Mouse (Mus musculus) hindbrain, embryonic 11.5 days (tissue): ENCODE measurements around the gene Gm2115. TPM values are rescaled to one million over a fixed set of nuclear protein-coding genes. Genes with fewer than 3 reads are reported as not detected.

Experiments
- ATAC-seq: fragments of 200-750 bp; cut with Nextera tagmentation; 2 replicates; pipeline ENCODE4 v1.8.0; 2017; ENCODE audit warnings: mild to moderate bottlenecking, moderate TSS enrichment, moderate library complexity; ENCODE audit not compliant: low FRiP score
- DNase-seq: peaks from one replicate; pipeline ENCODE4 v3.0.0-alpha.2; 2015; ENCODE audit warnings: low spot score
- H3K27ac ChIP-seq: fragments of 300-500 bp; sonication (generic); 2 replicates; pipeline ENCODE4 v1.5.1; 2014; ENCODE audit warnings: mild to moderate bottlenecking, low read depth, low read length
- H3K27me3 ChIP-seq: fragments of 300-500 bp; sonication (generic); 2 replicates; pipeline ENCODE4 v1.6.1; 2014; ENCODE audit warnings: mild to moderate bottlenecking, low read length, moderate library complexity, mixed read lengths; ENCODE audit not compliant: control insufficient read depth, insufficient read depth
- H3K36me3 ChIP-seq: fragments of 300-500 bp; sonication (generic); 2 replicates; pipeline ENCODE4 v1.6.1; 2014; ENCODE audit warnings: mild to moderate bottlenecking, low read length, moderate library complexity, mixed read lengths; ENCODE audit not compliant: control insufficient read depth, insufficient read depth
- H3K4me1 ChIP-seq: fragments of 300-500 bp; sonication (generic); replicated peaks from 2 replicates; pipeline ENCODE4 v1.6.1; 2014; ENCODE audit warnings: low read length, mixed read lengths; ENCODE audit not compliant: control insufficient read depth, insufficient read depth
- H3K4me2 ChIP-seq: fragments of 300-500 bp; sonication (generic); replicated peaks from 2 replicates; pipeline ENCODE4 v1.6.1; 2014; ENCODE audit warnings: mild to moderate bottlenecking, low read depth, low read length
- H3K4me3 ChIP-seq: fragments of 300-500 bp; sonication (generic); 2 replicates; pipeline ENCODE4 v1.5.1; 2014; ENCODE audit warnings: low read depth, low read length
- H3K9ac ChIP-seq: fragments of 300-500 bp; sonication (generic); 2 replicates; pipeline ENCODE4 v1.6.1; 2014; ENCODE audit warnings: low read depth, low read length
- H3K9me3 ChIP-seq: fragments of 300-500 bp; sonication (generic); 2 replicates; pipeline ENCODE4 v1.6.1; 2016; ENCODE audit warnings: low read length; ENCODE audit not compliant: control insufficient read depth
- WGBS: fragments of 180-500 bp; shearing (Covaris S2); extraction: QIAGEN DNeasy Blood & Tissue Kit; methylation state at CpG from one replicate; pipeline ENCODE4 v1.1.7; 2014; 5-methylcytosine and 5-hydroxymethylcytosine counted together
- polyA plus RNA-seq: library from polyadenylated mRNA; unstranded; fragments of >200 nt; fragmentation: Nextera tagmentation; extraction: Ambion mirVana; gene quantifications from 2 replicates; pipeline ENCODE4 v1.2.1, GENCODE M21; 2014

Gm2115 gene
- polyA plus RNA-seq = 0.06 and 0.36 TPM in 2 replicates

DNA sequence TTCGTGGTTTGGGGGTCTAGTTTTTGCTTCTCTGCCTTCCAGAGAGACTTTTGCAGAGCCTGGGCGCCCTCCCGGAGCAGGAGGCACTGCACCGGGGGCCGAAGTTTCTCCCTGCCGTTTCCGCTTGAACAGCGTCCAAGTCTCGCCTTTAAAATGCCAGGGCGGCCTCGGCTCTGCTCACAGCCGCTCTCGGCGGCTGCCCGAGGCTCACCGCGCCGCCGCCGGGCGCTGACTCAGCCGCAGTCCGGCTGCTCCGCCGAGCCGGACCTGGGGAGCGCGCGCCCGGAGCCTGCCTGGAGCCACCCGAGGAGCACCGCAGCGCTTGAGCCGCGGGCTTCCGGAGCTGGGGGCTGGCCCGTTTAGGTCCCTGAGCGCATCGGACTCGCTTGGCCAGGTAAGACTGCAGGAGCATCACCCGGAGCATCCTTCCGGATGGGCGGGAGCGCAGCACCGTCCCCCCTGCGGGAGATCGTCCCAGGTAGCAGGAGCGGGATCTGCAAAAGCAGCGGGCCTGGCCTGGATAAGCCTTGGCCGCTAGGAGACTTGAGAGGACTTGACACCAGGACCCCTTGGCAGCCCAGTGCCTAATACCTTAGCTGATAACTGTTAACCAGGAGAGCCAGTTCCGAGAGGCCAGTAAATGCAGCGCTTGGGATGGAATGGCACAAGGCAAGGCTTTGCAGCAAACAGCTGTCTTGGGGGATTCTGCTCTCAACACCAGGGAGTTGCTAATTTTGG lies at the start of gene Gm2115:
Gm2115 (plus strand) TSS at position 159 of the 738 bp plus-strand sequence.
- Histone ChIP-seq H3K4me2 (peak within 1 kb of the TSS; percentile 69), H3K4me1 (no peaks in the 10 kb centered on the region), H3K36me3 (no peaks in the 10 kb centered on the region), H3K4me3 (peak within 1 kb of the TSS; percentile 44), H3K9ac (peak within 1 kb of the TSS; percentile 42), H3K9me3 (no peaks in the 10 kb centered on the region), H3K27ac (no peak within 1 kb of the TSS), H3K27me3 (peaks cover 5% of the 10 kb centered on the region)
- WGBS = 2% methylated on average over 52 of the region's 52 CpGs
- ATAC-seq (peak; percentile 93), DNase-seq (peak; percentile 72)

DNA sequence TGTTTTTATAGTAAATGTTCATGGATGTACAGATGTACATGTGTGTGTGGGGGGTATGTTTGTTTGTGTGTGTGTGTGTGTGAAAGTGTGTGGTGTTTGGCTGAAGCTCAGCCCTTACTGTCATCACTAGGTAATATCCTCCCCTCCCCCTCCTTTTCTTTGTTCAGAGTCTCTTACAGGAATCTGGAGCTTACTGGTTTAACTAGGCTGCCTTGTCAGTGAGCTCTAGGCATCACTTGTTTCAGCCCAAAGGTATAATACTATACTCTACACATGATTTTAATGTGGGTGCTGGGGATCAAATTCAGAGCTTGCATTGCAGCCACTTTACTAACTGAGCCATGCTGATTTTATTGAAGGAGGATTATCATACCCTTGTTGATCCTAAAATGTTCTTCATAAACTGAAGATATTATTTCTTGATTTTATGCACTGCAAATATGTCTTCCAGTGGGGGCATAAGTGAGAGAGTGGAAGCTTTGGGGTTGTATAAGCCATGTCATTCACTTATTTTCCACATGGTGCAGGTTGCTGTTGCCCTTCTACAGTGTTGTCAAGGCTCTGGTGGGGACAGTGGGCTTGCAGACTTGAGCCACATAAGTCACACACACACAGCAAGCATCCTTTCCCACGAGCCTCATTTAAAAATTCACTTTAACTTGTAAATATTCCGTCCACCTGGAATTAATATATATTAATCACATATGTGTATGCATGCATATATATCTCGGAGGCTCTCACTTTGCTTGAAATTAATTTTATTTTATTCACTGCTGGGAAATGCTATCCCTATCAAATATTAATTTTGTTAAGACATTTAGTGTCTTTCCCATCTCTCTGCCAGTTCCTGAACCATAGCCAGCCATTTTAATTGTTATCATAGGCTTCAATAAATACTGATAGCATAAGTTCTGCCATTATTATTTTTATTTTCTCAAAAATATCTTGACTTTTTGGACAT lies 45.0 kb upstream of the Gm2115 start:
- Histone ChIP-seq H3K36me3 (no peaks in the 10 kb centered on the region), H3K4me3 (no peak overlapping the region), H3K27me3 (no peaks in the 10 kb centered on the region), H3K27ac (no peak overlapping the region), H3K4me2 (no peak overlapping the region), H3K9ac (no peak overlapping the region), H3K9me3 (no peaks in the 10 kb centered on the region), H3K4me1 (no peaks in the 10 kb centered on the region)
- no peak for ATAC-seq
- 81% methylated on average over 3 of the region's 3 CpGs for WGBS
- no peak for DNase-seq

DNA sequence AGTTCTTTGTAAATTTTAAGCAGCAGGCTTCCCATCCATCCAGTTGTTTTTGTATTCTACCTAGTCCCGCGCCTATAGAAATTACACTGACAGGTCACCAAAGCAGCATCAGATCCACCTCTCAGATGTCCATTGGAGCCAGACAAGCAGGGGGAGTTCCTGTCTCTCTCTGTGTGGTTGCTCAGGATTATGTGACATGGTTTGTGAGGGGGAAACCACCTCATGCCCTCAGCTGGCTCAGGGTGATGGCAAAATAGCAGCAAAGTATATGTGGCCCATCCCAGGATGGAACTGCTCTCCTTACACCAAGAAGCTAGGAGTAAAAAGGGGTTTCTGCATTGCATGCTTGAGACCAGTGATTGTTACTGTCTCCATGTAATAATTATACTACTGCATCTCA lies 42.3 kb upstream of the Gm2115 start:
- Histone ChIP-seq H3K36me3 (no peaks in the 10 kb centered on the region), H3K9ac (no peak overlapping the region), H3K9me3 (no peaks in the 10 kb centered on the region), H3K27ac (no peak overlapping the region), H3K4me3 (no peak overlapping the region), H3K27me3 (no peaks in the 10 kb centered on the region), H3K4me2 (no peak overlapping the region), H3K4me1 (no peaks in the 10 kb centered on the region)
- WGBS = 87% methylated on average over 2 of the region's 2 CpGs
- ATAC-seq (no peak), DNase-seq (no peak)

DNA sequence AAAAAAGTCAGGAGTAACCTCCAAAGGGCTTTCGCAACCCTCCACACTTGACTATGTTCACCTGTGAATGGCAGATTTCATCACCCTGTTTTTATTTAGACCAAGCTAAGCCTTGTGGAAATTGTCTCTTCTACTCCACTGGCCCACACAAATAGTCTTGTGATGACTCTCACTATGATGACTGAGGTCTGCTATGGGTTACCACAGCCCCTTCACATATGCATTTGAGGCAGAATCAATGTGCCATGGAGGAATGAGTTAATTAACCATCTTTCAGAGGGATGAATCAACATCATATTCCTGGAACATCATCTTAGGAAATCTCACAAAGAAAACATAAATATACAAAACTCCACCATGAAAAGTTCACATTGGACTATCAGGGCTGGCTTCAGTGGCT lies 25.6 kb upstream of the Gm2115 start:
- ATAC-seq (no peak), DNase-seq (no peak)
- H3K27ac ChIP-seq = no peak overlapping the region
- no peak overlapping the region for H3K4me3 ChIP-seq
- H3K9me3 ChIP-seq = no peaks in the 10 kb centered on the region
- H3K4me1 ChIP-seq = no peaks in the 10 kb centered on the region
- no peak overlapping the region for H3K4me2 ChIP-seq
- WGBS = 92% methylated on average over 1 of the region's 1 CpGs
- H3K9ac ChIP-seq = no peak overlapping the region
- no peaks in the 10 kb centered on the region for H3K36me3 ChIP-seq
- no peaks in the 10 kb centered on the region for H3K27me3 ChIP-seq

DNA sequence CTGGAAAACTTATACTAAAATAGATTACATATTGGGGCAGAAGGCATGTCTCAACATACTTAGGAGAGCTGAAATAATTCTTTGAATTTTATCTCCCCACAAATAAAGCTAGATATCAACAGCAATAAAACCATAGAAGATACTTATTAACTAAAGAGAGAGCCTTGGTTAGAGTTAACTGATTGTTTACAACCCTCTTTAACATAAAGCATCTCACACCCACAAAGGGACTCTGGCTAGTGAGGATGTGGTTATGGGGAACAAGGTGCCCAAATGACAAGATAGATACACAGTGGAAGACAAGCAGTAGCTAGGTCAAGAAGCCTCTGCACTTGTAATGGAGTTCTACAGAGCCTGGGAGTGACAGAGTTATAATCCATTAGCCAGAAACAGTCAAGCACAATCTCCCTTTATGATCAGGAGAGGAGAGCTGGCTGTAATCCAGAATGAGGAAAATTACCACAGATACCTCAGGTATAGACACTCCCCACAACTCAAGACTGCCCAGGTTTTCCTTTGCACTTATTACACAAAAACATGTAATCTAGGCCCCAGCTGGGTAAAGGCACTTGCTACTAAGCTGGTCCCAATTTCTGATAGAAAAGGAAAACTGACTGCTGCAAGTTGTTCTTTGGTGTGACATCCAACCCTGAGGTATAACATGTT lies 10.1 kb upstream of the Gm2115 start:
- DNase-seq = no peak
- no peak overlapping the region for H3K9ac ChIP-seq
- H3K4me3 ChIP-seq = no peak overlapping the region
- H3K27me3 ChIP-seq = no peaks in the 10 kb centered on the region
- no peak overlapping the region for H3K4me2 ChIP-seq
- H3K36me3 ChIP-seq = no peaks in the 10 kb centered on the region
- H3K27ac ChIP-seq = no peak overlapping the region
- no peaks in the 10 kb centered on the region for H3K9me3 ChIP-seq
- no peak for ATAC-seq
- H3K4me1 ChIP-seq = no peaks in the 10 kb centered on the region

DNA sequence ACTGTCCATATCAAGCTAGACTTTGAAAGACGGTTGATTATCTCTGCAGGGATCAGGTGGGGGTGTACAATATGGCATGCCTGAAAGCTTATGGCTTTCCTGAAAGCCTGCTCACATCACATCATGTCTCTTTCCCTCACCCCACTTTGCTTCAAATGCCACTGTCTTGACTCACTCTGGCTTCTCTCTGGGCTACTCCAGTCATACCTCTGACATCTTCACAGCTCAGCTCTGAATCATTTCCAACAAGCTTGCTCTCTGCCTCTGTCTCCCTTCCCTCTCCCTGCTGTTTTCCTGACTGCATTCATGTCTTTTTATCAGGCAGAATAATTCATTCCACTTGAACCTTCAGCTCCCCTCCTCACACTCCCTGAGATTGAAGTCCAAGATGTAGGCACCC lies 7.4 kb upstream of the Gm2115 start:
- ATAC-seq = no peak

DNA sequence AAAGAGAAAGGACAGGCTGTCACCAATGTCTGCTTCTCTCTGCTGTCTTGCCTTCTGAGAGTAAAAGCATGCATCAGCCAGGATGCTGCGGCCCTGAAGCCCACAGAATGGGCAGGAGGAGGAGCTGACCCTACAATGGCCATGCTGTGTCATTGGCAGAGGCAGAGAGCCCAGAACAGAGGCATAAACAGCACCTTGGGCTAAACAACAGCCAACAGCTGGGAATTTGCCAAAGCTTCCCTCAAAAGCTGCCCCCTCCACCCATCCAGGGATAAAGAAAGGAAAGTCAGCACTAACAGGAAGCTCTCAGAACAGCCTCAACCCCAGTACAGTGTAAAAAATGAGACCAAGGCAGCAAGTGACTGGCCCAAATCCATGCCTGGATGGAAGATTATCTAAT lies 6.3 kb upstream of the Gm2115 start:
- Histone ChIP-seq H3K9me3 (no peaks in the 10 kb centered on the region), H3K27ac (no peak overlapping the region), H3K27me3 (no peaks in the 10 kb centered on the region), H3K9ac (no peak overlapping the region), H3K4me2 (no peak overlapping the region), H3K36me3 (no peaks in the 10 kb centered on the region), H3K4me3 (no peak overlapping the region), H3K4me1 (no peaks in the 10 kb centered on the region)
- no peak for ATAC-seq
- 63% methylated on average over 1 of the region's 1 CpGs for WGBS
- DNase-seq = no peak

More for the DNA sequence above, 7.4 kb upstream of the Gm2115 start:
- Histone ChIP-seq H3K9me3 (no peaks in the 10 kb centered on the region), H3K36me3 (no peaks in the 10 kb centered on the region), H3K4me1 (no peaks in the 10 kb centered on the region), H3K27ac (no peak overlapping the region), H3K4me2 (no peak overlapping the region), H3K4me3 (no peak overlapping the region), H3K9ac (no peak overlapping the region), H3K27me3 (no peaks in the 10 kb centered on the region)
- no peak for DNase-seq
- 83% methylated on average over 1 of the region's 1 CpGs for WGBS

DNA sequence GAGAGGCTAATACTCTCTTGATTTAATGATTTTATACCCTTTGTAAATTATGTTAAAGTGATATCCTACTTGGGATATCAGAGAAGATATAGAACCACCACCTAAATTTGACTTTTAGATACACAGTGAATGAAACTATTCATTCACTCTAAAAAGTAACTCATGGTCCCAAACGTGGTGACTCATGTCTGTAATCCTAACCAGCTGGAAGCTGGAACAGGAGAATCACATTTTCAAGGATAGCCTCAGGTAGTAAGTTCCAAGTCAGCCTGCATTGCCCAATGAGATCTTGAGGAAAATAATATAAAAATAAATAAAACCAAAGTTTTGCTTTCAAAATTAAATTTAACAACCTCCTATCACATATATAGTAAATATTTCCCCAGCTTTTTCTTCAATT lies 2.6 kb upstream of the Gm2115 start:
- Histone ChIP-seq H3K36me3 (no peaks in the 10 kb centered on the region), H3K4me1 (no peaks in the 10 kb centered on the region), H3K9me3 (no peaks in the 10 kb centered on the region), H3K27ac (no peak overlapping the region), H3K4me3 (no peak overlapping the region), H3K27me3 (peaks cover 5% of the 10 kb centered on the region), H3K9ac (no peak overlapping the region), H3K4me2 (no peak overlapping the region)
- ATAC-seq (no peak), DNase-seq (no peak)
- WGBS = 58% methylated on average over 1 of the region's 1 CpGs
